Mouse (Mus musculus) G1E (cell line): ENCODE measurements around the gene Mob1a.

Experiments
- CTCF ChIP-seq: IDR thresholded peaks from 2 replicates; pipeline ENCODE4 v1.5.1; 2012; ENCODE audit warnings: low read depth, low read length, inconsistent platforms, mixed read lengths
- GATA1 ChIP-seq: IDR thresholded peaks from 2 replicates; pipeline ENCODE4 v1.6.1; 2012; ENCODE audit warnings: borderline replicate concordance, low read length, inconsistent platforms, mixed read lengths
- GATA2 ChIP-seq: IDR thresholded peaks from 2 replicates; pipeline ENCODE4 v1.6.1; 2012; ENCODE audit warnings: low read depth, low read length, inconsistent platforms, borderline replicate concordance
- POLR2AphosphoS5 ChIP-seq: IDR thresholded peaks from 2 replicates; pipeline ENCODE4 v1.6.1; 2012; ENCODE audit warnings: low read depth, low read length, inconsistent platforms; ENCODE audit not compliant: insufficient replicate concordance
- TAL1 ChIP-seq: conservative IDR thresholded peaks from 2 replicates; pipeline ENCODE4 v1.6.1; 2012; ENCODE audit warnings: low read depth, low read length, inconsistent platforms, mixed read lengths

- no peak for TF ChIP-seq CTCF
- no peak for TF ChIP-seq GATA1
- TF ChIP-seq POLR2AphosphoS5: no peak
- no peak for TF ChIP-seq TAL1
- TF ChIP-seq GATA2: no peak
These were observed 3.0 kb upstream of the Mob1a start for GRCm38 (mm10) chr6:83322794-83323193.
